In the genomic region with DNA sequence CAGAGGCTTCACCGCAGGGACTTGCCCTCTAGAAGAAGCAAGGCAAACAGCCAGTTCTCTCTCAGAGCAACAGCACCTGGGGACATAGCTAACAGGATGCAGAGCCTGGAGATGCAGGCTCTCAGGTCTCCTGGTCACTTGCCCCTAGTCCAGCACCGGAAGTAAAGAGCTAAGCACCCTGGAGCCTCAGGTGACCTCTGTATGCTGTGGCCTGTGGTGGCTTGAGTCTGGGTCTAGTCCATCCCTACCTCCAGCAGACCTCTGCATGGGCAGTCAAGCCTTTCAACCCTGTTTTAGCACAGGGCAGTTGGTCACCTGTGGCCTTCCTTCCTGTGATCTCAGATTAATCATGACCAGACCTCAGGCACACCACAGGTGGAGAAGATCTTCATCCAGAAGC, we compare ENCODE assay signal across 25 mouse cellular contexts.
DNase-seq lines count a peak whose midpoint lies in the region; ATAC-seq and TF ChIP-seq lines count a peak whose summit lies in the region.
"Had no signal": no experiment of that assay in that cellular context is flagged by ENCODE, and none has a peak within 500 bp of the region (broad histone marks: within the 10 kb centered on the region; RNA-seq: fewer than 3 reads in every experiment).

No protein-coding gene starts in this region.

- WGBS in kidney, embryonic 14.5 days: 44% methylated on average over 2 of the region's 2 CpGs

- no peaks in the 10 kb centered on the region for H3K27me3 ChIP-seq in kidney, embryonic 14.5 days (ENCODE audit: control insufficient read depth, insufficient read depth, low read length)
- H3K27me3 ChIP-seq: embryonic facial prominence, embryonic 13.5 days; forebrain, embryonic 15.5 days; hindbrain, embryonic 15.5 days; limb, embryonic 13.5 days; lung, embryonic 15.5 days; neural tube, embryonic 12.5 days; Patski; stomach, embryonic 15.5 days had no signal

- ATAC-seq in kidney, embryonic 14.5 days (ENCODE audit: low FRiP score, low TSS enrichment): 0 out of 2 replicates have a peak, but pooled peaks have one; percentile 29
- ATAC-seq: forebrain, embryonic 15.5 days; Patski had no signal

- H3K27ac ChIP-seq in layer of hippocampus, adult 2 months: peak overlapping the region; percentile 57; the same call in 1 of the 2 replicates
- H3K27ac ChIP-seq in kidney, embryonic 14.5 days (ENCODE audit: low read depth, low read length): no peak overlapping the region
- H3K27ac ChIP-seq: embryonic facial prominence, embryonic 13.5 days; forebrain, embryonic 10.5 days; forebrain, embryonic 15.5 days; hindbrain, embryonic 10.5 days; hindbrain, embryonic 15.5 days; left cerebral cortex, adult 2 months; limb, embryonic 13.5 days; lung, embryonic 15.5 days; neural tube, embryonic 12.5 days; stomach, embryonic 15.5 days had no signal

- peaks cover 25% of the 10 kb centered on the region for H3K4me1 ChIP-seq in kidney, embryonic 14.5 days (ENCODE audit: control insufficient read depth, insufficient read depth, low read length)
- H3K4me1 ChIP-seq: forebrain, embryonic 15.5 days had no signal

- no peak overlapping the region for H3K4me3 ChIP-seq in layer of hippocampus, adult 2 months
- no peak overlapping the region for H3K4me3 ChIP-seq in kidney, embryonic 14.5 days (ENCODE audit: low read length)
- H3K4me3 ChIP-seq: embryonic facial prominence, embryonic 13.5 days; forebrain, embryonic 10.5 days; forebrain, embryonic 15.5 days; hindbrain, embryonic 10.5 days; hindbrain, embryonic 15.5 days; left cerebral cortex, adult 2 months; limb, embryonic 13.5 days; lung, embryonic 15.5 days; myocyte; neural tube, embryonic 12.5 days; stomach, embryonic 15.5 days had no signal

- no peak for DNase-seq in layer of hippocampus, adult 2 months (ENCODE audit: low spot score in 2 of 2)
- no peak for DNase-seq in layer of hippocampus, adult 9-11 months
- DNase-seq in kidney, postnatal 25 days: peak; percentile 73 to 94
- DNase-seq in adrenal gland, postnatal 36 days: no peak
- no peak for DNase-seq in urinary bladder, postnatal 36 days (ENCODE audit: low spot score in 2 of 2)
- no peak for DNase-seq in spleen, adult 18-20 months
- DNase-seq: adrenal gland, postnatal 10 days; cerebellum, adult 11 months; cerebellum, adult 9-11 months; heart, postnatal 14 days had no signal

- no peak for TF ChIP-seq CTCF in layer of hippocampus, adult 2 months (conservative IDR thresholded peaks at IDR 0.05)

- no peak overlapping the region for H3K9ac ChIP-seq in kidney, embryonic 14.5 days (ENCODE audit: low read depth, low read length)
- H3K9ac ChIP-seq: embryonic facial prominence, embryonic 13.5 days; forebrain, embryonic 15.5 days; hindbrain, embryonic 15.5 days; limb, embryonic 13.5 days; lung, embryonic 15.5 days; neural tube, embryonic 12.5 days; stomach, embryonic 15.5 days had no signal

- no peaks in the 10 kb centered on the region for H3K9me3 ChIP-seq in kidney, embryonic 14.5 days (ENCODE audit: control insufficient read depth, low read length)
- H3K9me3 ChIP-seq: embryonic facial prominence, embryonic 13.5 days; forebrain, embryonic 10.5 days; forebrain, embryonic 15.5 days; hindbrain, embryonic 10.5 days; hindbrain, embryonic 15.5 days; limb, embryonic 13.5 days; lung, embryonic 15.5 days; neural tube, embryonic 12.5 days; stomach, embryonic 15.5 days had no signal

- H3K4me2 ChIP-seq in kidney, embryonic 14.5 days (replicated peaks; ENCODE audit: low read depth, low read length): no peak overlapping the region
- H3K4me2 ChIP-seq: embryonic facial prominence, embryonic 13.5 days; forebrain, embryonic 15.5 days; hindbrain, embryonic 15.5 days; limb, embryonic 13.5 days; liver, embryonic 11.5 days; lung, embryonic 15.5 days; midbrain, embryonic 11.5 days; neural tube, embryonic 12.5 days; stomach, embryonic 15.5 days had no signal

- no peaks in the 10 kb centered on the region for H3K36me3 ChIP-seq in kidney, embryonic 14.5 days (ENCODE audit: control insufficient read depth, insufficient read depth, low read length)
- H3K36me3 ChIP-seq: embryonic facial prominence, embryonic 13.5 days; forebrain, embryonic 10.5 days; forebrain, embryonic 15.5 days; hindbrain, embryonic 10.5 days; hindbrain, embryonic 15.5 days; limb, embryonic 13.5 days; lung, embryonic 15.5 days; neural tube, embryonic 12.5 days; stomach, embryonic 15.5 days had no signal

Comparison
In these comparisons a context has a peak if more than half of its experiments do, and no peak if none do; other contexts are left out.
1. DNase-seq: peak in kidney, postnatal 25 days (2 of 2); none in layer of hippocampus, adult 2 months (0 of 2), layer of hippocampus, adult 9-11 months (single experiment), adrenal gland, postnatal 36 days (0 of 2), urinary bladder, postnatal 36 days (0 of 2) and spleen, adult 18-20 months (0 of 2).